Mouse (Mus musculus) neural tube, postnatal 0 days (tissue): ENCODE data around the gene Plek2. TPM values are rescaled to one million over a fixed set of nuclear protein-coding genes. Genes with fewer than 3 reads are reported as not detected.

Experiments used
- polyA plus RNA-seq: library from polyadenylated mRNA; unstranded; fragments of >200 nt; fragmentation: Nextera tagmentation; extraction: Ambion mirVana; gene quantifications from 2 replicates; pipeline ENCODE4 v1.2.1, GENCODE M21; 2015

Plek2 gene
- polyA plus RNA-seq = 2.5 and 2.8 TPM in 2 replicates

DNA sequence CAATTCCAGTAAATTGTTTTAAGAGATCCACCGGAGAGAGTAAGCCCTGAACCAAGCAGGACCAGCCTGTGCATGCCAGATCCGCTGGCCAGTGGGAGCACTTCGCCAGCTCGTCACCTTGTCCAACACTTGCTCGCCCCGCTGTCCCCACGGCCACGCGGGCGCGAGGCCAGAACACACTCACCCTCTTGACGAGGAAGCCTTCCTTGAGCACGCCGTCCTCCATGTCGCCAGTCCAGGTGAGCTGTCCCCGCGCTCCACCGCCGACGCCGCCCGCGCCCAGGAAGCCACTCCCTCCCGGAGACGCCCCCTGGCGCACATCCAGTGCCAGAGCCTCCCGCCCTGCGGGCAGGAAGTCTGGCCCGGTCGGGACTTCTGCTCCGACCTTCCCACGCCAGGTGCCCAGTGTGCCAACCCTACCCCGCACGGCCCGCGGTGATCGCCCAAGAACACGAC lies at the start of gene Plek2:
Gene Plek2, minus strand, starts transcription at position 258 of the 456 bp plus-strand sequence.

DNA sequence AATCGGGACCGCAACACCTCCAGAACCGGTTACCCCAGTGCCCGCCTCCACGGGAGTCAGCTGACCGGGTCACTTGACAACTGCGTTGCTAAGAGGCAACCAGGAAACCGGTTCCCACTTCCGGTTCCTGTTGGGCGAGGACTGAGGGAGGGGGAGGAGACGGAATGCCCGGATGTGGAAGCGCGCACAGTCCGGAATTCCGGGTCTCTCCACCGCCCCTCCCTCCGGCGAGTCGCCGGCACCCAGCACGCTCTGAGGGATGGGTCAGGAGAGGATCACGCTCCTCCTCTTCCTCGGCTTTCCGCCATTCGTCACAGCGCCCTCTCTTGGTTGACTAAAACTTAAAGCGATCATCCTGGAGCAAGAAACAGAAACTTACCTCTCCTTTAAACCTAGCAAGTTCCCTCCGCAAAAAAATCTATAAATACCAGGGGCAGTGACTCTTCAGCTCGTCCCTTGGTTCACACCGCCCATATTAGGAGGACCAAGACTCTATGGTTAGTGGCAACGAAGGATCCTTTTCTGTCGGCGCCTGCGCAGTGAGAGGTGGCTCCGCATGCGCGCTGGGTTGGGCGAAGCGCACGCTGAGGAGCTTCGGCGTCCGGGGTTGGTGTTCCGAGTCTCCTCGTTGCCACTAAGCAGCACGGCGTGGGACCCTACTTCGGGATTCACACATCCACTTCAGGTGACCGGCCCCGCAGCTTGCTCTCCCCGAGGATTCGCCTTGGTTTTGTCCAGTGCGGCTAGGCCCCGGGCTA lies 45.1 kb downstream of the Plek2 start, which contains the start of the genes Atp6v1d and Eif2s1:
Gene Atp6v1d, minus strand, starts transcription at position 143 of the 758 bp plus-strand sequence.
Gene Eif2s1, plus strand, starts transcription at position 324 of the 758 bp plus-strand sequence.

Other genes starting within 250 kb of the Plek2 start
- 0.57 TPM in 1 of 2 replicates, not detected in the other for gene Fam71d, start 215.4 kb downstream of the Plek2 start, polyA plus RNA-seq
- 14.5 and 15.3 TPM in 2 replicates for gene Mpp5, start 158.1 kb downstream of the Plek2 start, polyA plus RNA-seq
- 143 and 147 TPM in 2 replicates for gene Atp6v1d, start 45.3 kb downstream of the Plek2 start, polyA plus RNA-seq
- gene Eif2s1, start 45.1 kb downstream of the Plek2 start, polyA plus RNA-seq = 101 and 102 TPM in 2 replicates
- 57.4 and 66.5 TPM in 2 replicates for gene Tmem229b, start 100.7 kb upstream of the Plek2 start, polyA plus RNA-seq
- 1.2 and 1.7 TPM in 2 replicates for gene Plekhh1, start 122.2 kb upstream of the Plek2 start, polyA plus RNA-seq
- gene Pigh, start 182.7 kb upstream of the Plek2 start, polyA plus RNA-seq = 17.6 and 19.1 TPM in 2 replicates
- 17.0 and 17.7 TPM in 2 replicates for gene Arg2, start 223.8 kb upstream of the Plek2 start, polyA plus RNA-seq